Mouse (Mus musculus): ENCODE results near the gene Fam50a. TPM values are rescaled to one million over a fixed set of nuclear protein-coding genes. Genes with fewer than 3 reads are reported as not detected.

Fam50a gene
- polyA plus RNA-seq, 1 experiment from 2014 or later = 59.2 TPM

DNA sequence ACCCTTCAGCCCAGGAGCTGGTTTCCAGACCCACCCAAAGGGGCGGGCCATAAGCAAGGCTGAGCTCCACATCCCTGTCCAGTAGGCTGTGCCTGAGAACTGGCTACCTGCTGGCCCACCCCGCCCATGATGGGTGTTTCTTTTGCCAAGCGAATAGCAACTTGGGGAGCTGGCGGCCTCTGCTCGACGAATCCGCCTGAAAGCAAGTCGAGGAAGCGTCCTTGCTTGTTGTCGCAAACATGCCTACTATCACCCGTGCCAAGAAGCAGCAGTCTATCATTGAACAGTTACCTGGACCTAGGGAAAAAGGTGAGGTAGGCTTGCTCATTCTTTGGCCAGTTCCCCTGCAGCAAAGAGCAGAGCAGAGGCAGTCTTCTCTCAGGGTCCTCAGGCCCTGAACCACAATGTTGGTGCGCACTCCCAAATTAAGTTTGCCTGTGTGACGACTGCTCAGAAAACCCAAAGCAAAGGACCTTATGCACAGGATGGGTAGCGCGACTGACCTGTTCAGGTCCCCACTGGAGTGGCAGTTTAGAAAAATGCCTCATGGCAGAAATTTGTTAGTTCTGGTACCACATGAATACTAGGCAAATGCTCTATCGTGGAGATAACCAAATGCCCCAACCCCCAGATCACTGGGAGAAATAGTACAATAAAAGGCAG, 31.0 kb upstream of the Fam50a start, which contains the start of the genes Taz and Dnase1l1:
Gene Taz, plus strand, starts transcription at position 181 of the 663 bp plus-strand sequence.
Gene Dnase1l1, minus strand, starts transcription at position 606 of the 663 bp plus-strand sequence.
- Histone ChIP-seq H3K9me3 (ENCODE audit: control insufficient read depth, low read length) (no peaks in the 10 kb centered on the region), H3K27ac (ENCODE audit: low read depth, low read length) (no peak within 1 kb of the TSS), H3K36me3 (ENCODE audit: control insufficient read depth, insufficient read depth, low read length) (no peaks in the 10 kb centered on the region), H3K27me3 (ENCODE audit: control insufficient read depth, insufficient read depth, low read length) (no peaks in the 10 kb centered on the region), H3K4me1 (ENCODE audit: control insufficient read depth, insufficient read depth, low read length) (no peaks in the 10 kb centered on the region), H3K4me3 (ENCODE audit: low read depth, low read length) (peak within 1 kb of the TSS; percentile 55), H3K4me2 (peak within 1 kb of the TSS; percentile 69), H3K9ac (ENCODE audit: low read length) (peak within 1 kb of the TSS; percentile 71)
- 14% methylated on average over 16 of the region's 16 CpGs for WGBS
- ATAC-seq (ENCODE audit: low FRiP score) (peak; percentile 65), DNase-seq (ENCODE audit: low spot score, missing footprints) (peak; percentile 82)

DNA sequence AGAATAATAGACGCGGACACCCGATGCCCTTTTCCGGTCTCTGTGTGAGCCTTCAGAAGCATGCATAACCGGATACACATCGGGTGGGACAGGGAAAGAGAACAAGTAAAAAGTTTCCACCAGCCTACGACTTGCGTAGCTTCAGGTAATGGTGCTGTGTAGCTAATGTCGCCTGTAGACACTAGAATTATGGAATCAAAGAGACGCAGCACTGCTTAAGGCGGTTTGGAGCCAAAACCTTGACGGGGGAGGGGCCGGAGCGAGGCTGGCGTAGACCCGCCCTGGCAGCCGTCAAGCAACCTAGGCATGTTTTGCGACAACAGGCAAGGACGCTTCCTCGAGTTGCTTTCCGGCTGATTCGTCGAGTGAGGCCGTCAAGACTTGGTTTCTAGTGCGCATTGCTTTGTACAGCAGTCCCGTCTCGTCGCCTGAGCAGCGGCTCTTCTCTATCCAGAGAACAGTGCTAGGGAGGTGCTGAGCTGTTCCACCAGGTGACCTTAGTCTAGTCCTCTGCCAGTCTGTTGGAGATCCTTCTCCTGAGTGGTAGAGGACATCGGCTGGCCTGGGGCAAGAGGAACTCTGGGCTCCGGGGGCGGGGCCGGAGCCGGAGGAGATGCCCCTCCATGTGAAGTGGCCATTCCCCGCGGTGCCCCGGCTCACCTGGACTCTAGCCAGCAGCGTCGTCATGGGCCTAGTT, 30.3 kb upstream of the Fam50a start:
- Histone ChIP-seq H3K4me1 (ENCODE audit: control insufficient read depth, insufficient read depth, low read length) (no peaks in the 10 kb centered on the region), H3K36me3 (ENCODE audit: control insufficient read depth, insufficient read depth, low read length) (no peaks in the 10 kb centered on the region), H3K4me3 (ENCODE audit: low read depth, low read length) (peak overlapping the region; percentile 55), H3K27ac (ENCODE audit: low read depth, low read length) (no peak overlapping the region), H3K4me2 (peak overlapping the region; percentile 69), H3K27me3 (ENCODE audit: control insufficient read depth, insufficient read depth, low read length) (no peaks in the 10 kb centered on the region), H3K9ac (ENCODE audit: low read length) (peak overlapping the region; percentile 71), H3K9me3 (ENCODE audit: control insufficient read depth, low read length) (no peaks in the 10 kb centered on the region)
- 17% methylated on average over 39 of the region's 39 CpGs for WGBS
- peak; percentile 84 for ATAC-seq (ENCODE audit: low FRiP score)
- DNase-seq (ENCODE audit: low spot score, missing footprints) = peak; percentile 96

DNA sequence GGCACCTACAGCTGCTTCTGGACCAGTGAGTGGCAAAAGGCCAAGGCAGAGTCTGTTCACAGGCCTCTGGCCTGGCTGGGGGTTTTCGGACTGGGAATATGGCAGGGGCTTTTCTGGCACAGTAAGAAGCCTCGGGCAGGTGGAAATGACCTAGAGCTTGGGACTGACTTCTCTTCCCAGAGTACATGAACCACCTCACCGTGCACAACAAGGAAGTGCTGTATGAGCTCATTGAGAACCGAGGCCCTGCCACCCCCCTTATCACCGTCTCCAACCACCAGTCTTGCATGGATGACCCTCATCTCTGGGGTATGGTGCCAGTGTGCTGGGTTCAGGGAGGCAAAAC, 29.8 kb upstream of the Fam50a start:
- H3K27ac ChIP-seq (ENCODE audit: low read depth, low read length) = no peak overlapping the region
- peak overlapping the region; percentile 69 for H3K4me2 ChIP-seq
- peak overlapping the region; percentile 55 for H3K4me3 ChIP-seq (ENCODE audit: low read depth, low read length)
- 37% methylated on average over 5 of the region's 5 CpGs for whole genome bisulfite sequencing
- no peaks in the 10 kb centered on the region for H3K4me1 ChIP-seq (ENCODE audit: control insufficient read depth, insufficient read depth, low read length)
- no peaks in the 10 kb centered on the region for H3K27me3 ChIP-seq (ENCODE audit: control insufficient read depth, insufficient read depth, low read length)
- no peaks in the 10 kb centered on the region for H3K36me3 ChIP-seq (ENCODE audit: control insufficient read depth, insufficient read depth, low read length)
- H3K9me3 ChIP-seq (ENCODE audit: control insufficient read depth, low read length) = no peaks in the 10 kb centered on the region
- ATAC-seq (ENCODE audit: low FRiP score) = peak; percentile 31; the same call in 1 of the 2 replicates
- H3K9ac ChIP-seq (ENCODE audit: low read length) = peak overlapping the region; percentile 71
- DNase-seq (ENCODE audit: low spot score, missing footprints) = no peak

DNA sequence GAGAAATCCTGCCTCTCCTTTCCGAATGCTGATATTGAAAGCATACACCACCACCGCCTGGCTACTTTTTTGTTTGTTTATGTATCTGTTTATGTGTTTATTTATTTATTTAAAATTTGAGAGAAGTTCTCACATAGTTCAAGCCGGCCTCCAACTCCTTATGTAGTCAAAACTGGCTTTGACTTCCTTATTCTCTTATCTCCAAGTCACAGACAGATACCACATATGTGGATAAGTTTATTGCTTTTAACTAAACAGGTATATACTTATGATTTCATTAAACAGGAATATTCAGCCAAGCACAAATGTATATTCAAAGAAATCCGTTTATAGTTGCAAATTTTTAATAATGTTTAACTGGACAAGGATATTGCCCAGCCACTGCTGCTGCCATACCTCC, 19.4 kb upstream of the Fam50a start:
- no peak overlapping the region for H3K4me2 ChIP-seq
- H3K4me1 ChIP-seq (ENCODE audit: control insufficient read depth, insufficient read depth, low read length) = peaks cover 2% of the 10 kb centered on the region; the same call in 1 of the 2 replicates
- WGBS = 78% methylated on average over 4 of the region's 4 CpGs
- H3K27ac ChIP-seq (ENCODE audit: low read depth, low read length) = no peak overlapping the region
- ATAC-seq (ENCODE audit: low FRiP score) (no peak), DNase-seq (ENCODE audit: low spot score, missing footprints) (no peak)
- no peak overlapping the region for H3K4me3 ChIP-seq (ENCODE audit: low read depth, low read length)
- no peaks in the 10 kb centered on the region for H3K9me3 ChIP-seq (ENCODE audit: control insufficient read depth, low read length)
- H3K36me3 ChIP-seq (ENCODE audit: control insufficient read depth, insufficient read depth, low read length) = no peaks in the 10 kb centered on the region
- no peak overlapping the region for H3K9ac ChIP-seq (ENCODE audit: low read length)
- no peaks in the 10 kb centered on the region for H3K27me3 ChIP-seq (ENCODE audit: control insufficient read depth, insufficient read depth, low read length)

DNA sequence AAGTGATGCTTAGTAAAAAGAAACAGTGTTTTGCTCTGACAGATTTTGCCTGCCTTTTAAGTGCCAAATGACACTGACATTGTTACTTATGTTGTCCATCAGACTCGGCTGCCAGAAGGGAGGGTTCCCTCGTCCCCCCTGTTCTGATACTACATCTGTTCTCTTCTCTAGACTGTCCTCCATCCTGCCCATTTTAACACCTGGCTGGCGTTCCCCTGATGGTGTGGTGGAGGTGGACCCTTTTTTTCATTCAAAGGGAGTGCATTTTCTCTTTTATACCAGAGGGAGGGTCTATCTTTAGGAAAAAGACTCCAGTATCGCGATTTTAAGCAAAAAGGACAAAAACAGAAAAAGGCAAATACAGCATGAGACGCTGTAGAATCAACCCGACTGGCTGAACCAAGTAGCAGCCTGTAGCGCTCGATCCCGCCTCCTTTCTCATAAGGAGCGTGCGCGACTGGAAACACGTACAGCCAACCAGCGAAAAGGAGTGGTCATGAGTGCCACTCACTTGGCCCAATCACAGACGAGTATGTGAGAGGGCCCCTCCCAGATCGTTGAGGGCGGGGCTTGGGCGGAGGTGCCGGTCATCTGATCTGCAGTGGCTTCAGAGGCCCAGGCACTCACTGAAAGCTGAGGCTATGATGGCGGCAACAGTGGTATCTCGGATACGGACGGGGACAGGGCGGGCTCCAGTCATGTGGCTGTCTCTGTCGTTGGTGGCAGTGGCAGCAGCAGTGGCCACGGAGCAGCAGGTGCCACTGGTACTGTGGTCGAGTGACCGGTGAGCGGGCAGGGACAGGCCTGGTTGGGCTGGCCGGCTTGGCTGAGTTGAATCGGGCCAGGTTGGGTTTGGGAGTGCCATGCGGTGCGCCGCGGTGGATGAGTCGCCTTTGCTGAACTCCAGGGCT, 16.0 kb upstream of the Fam50a start, which contains the start of gene Atp6ap1:
Gene Atp6ap1, plus strand, starts transcription at position 560 of the 911 bp plus-strand sequence.
- WGBS = 17% methylated on average over 37 of the region's 37 CpGs
- peak within 1 kb of the TSS; percentile 60 for H3K4me2 ChIP-seq
- no peak within 1 kb of the TSS for H3K27ac ChIP-seq (ENCODE audit: low read depth, low read length)
- no peaks in the 10 kb centered on the region for H3K9me3 ChIP-seq (ENCODE audit: control insufficient read depth, low read length)
- peak; percentile 98 for ATAC-seq (ENCODE audit: low FRiP score)
- peak within 1 kb of the TSS; percentile 62 for H3K4me3 ChIP-seq (ENCODE audit: low read depth, low read length)
- H3K9ac ChIP-seq (ENCODE audit: low read length) = peak within 1 kb of the TSS; percentile 76
- DNase-seq (ENCODE audit: low spot score, missing footprints) = peak; percentile 97
- H3K27me3 ChIP-seq (ENCODE audit: control insufficient read depth, insufficient read depth, low read length) = no peaks in the 10 kb centered on the region
- H3K36me3 ChIP-seq (ENCODE audit: control insufficient read depth, insufficient read depth, low read length) = no peaks in the 10 kb centered on the region; the same call in 1 of the 2 replicates
- peaks cover 2% of the 10 kb centered on the region; the same call in 1 of the 2 replicates for H3K4me1 ChIP-seq (ENCODE audit: control insufficient read depth, insufficient read depth, low read length)

DNA sequence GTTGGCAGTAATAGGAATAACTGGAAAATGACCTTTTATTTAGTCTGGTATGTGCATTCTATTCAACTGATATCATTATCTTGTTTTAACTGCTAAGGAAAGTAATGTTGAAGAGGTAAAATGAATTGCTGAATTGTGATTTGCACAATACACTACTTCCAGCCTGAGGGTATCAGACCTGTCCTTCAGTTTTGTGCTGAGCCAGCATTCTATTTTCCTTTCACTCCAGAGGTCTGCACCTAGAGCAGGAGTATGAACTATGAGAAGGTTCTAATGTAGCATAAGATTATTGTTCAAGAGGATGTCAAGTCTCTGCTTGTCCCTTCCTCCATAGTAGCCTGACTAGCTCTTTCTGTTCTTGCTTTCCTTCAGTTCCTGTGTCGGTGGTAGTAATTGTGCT, 14.5 kb upstream of the Fam50a start:
- H3K4me1 ChIP-seq (ENCODE audit: control insufficient read depth, insufficient read depth, low read length) = peaks cover 2% of the 10 kb centered on the region; the same call in 1 of the 2 replicates
- ATAC-seq (ENCODE audit: low FRiP score) (no peak), DNase-seq (ENCODE audit: low spot score, missing footprints) (no peak)
- no peak overlapping the region for H3K27ac ChIP-seq (ENCODE audit: low read depth, low read length)
- H3K9me3 ChIP-seq (ENCODE audit: control insufficient read depth, low read length) = no peaks in the 10 kb centered on the region
- no peak overlapping the region for H3K4me2 ChIP-seq
- no peaks in the 10 kb centered on the region; the same call in 1 of the 2 replicates for H3K36me3 ChIP-seq (ENCODE audit: control insufficient read depth, insufficient read depth, low read length)
- H3K4me3 ChIP-seq (ENCODE audit: low read depth, low read length) = no peak overlapping the region
- H3K9ac ChIP-seq (ENCODE audit: low read length) = no peak overlapping the region
- WGBS = 95% methylated on average over 1 of the region's 1 CpGs
- H3K27me3 ChIP-seq (ENCODE audit: control insufficient read depth, insufficient read depth, low read length) = no peaks in the 10 kb centered on the region

DNA sequence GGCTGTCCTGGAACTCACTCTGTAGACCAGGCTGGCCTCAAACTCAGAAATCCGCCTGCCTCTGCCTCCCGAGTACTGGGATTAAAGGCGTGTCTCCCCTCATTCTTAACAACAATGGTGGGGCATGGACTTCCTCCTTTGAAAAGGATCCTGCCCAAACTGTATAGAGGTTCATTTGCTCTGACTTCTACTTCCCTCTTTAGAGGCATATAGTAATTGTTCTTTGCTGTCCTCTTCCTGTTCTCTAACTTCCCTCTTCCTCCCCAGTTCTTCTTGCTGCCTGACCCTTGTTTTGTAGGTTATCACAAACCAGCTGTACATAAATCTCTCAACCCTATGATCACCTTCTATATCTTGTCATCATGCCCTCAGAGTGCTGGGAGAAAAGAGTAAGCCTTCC, 13.1 kb upstream of the Fam50a start:
- H3K4me3 ChIP-seq (ENCODE audit: low read depth, low read length) = no peak overlapping the region
- no peak overlapping the region for H3K27ac ChIP-seq (ENCODE audit: low read depth, low read length)
- H3K9me3 ChIP-seq (ENCODE audit: control insufficient read depth, low read length) = no peaks in the 10 kb centered on the region
- H3K4me1 ChIP-seq (ENCODE audit: control insufficient read depth, insufficient read depth, low read length) = peaks cover 2% of the 10 kb centered on the region; the same call in 1 of the 2 replicates
- H3K4me2 ChIP-seq = no peak overlapping the region
- H3K27me3 ChIP-seq (ENCODE audit: control insufficient read depth, insufficient read depth, low read length) = no peaks in the 10 kb centered on the region
- DNase-seq (ENCODE audit: low spot score, missing footprints) (no peak), ATAC-seq (ENCODE audit: low FRiP score) (no peak)
- 90% methylated on average over 3 of the region's 3 CpGs for WGBS
- no peak overlapping the region for H3K9ac ChIP-seq (ENCODE audit: low read length)
- H3K36me3 ChIP-seq (ENCODE audit: control insufficient read depth, insufficient read depth, low read length) = no peaks in the 10 kb centered on the region; the same call in 1 of the 2 replicates

DNA sequence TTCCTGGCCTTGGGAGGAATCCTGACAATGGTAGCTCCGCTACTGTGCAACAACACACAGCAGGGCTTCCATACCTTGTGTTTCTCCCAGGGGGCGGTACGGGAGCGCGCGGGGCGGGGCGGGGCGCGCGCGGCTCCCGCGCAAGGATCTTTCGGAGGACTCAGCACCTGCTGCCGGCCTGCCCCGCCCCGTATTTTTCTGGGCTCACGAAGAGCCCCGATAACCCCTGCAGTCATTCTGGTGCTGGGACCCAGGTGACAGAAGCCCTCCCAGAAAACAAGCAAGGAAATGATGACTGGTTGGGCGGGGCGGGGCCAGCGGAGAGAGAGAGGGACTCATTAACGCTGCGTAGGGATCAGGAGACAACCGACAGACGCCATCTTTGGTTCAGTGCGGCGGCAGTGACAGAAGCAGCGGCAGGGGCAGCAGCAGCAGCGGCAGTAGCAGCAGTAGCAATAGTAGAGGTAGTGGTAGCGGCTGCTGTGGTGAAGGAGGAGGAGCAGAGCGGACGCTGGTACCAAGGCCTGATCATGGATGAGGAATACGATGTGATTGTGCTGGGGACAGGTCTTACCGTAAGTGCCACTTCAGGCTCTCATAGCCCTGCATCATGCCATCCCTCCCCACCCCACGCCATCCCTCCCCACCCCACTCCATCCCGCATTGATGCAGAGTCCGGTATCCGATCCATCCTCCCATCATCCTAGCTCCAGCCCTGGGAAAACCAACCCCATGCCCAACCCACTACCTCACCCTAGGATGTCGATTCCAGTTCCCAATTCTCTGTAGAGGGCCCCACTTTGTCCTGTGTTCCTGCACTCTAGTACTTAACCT, 7.7 kb upstream of the Fam50a start, which contains the start of gene Gdi1:
Gene Gdi1, plus strand, starts transcription at position 132 of the 834 bp plus-strand sequence.
- DNase-seq (ENCODE audit: low spot score, missing footprints) (peak; percentile 98), ATAC-seq (ENCODE audit: low FRiP score) (peak; percentile 87)
- Histone ChIP-seq H3K27ac (ENCODE audit: low read depth, low read length) (peak within 1 kb of the TSS; percentile 85), H3K4me1 (ENCODE audit: control insufficient read depth, insufficient read depth, low read length) (0 out of 2 replicates have a peak, but pooled peaks cover 2% of the 10 kb centered on the region), H3K36me3 (ENCODE audit: control insufficient read depth, insufficient read depth, low read length) (peaks cover 3% of the 10 kb centered on the region), H3K27me3 (ENCODE audit: control insufficient read depth, insufficient read depth, low read length) (no peaks in the 10 kb centered on the region), H3K9ac (ENCODE audit: low read length) (peak within 1 kb of the TSS; percentile 79), H3K4me2 (peak within 1 kb of the TSS; percentile 64), H3K9me3 (ENCODE audit: control insufficient read depth, low read length) (no peaks in the 10 kb centered on the region), H3K4me3 (ENCODE audit: low read depth, low read length) (peak within 1 kb of the TSS; percentile 61)
- 16% methylated on average over 41 of the region's 41 CpGs for WGBS
